Mouse (Mus musculus) lung, postnatal 36 days (tissue): ENCODE measurements around the gene Tfg.
A peak's percentile ranks its signal among the peaks of the same experiment; 100 is the strongest.

Experiments used
- DNase-seq: peaks from one replicate; pipeline ENCODE4 v3.0.0; 2022; ENCODE audit warnings: mixed read lengths

The Tfg gene

DNA sequence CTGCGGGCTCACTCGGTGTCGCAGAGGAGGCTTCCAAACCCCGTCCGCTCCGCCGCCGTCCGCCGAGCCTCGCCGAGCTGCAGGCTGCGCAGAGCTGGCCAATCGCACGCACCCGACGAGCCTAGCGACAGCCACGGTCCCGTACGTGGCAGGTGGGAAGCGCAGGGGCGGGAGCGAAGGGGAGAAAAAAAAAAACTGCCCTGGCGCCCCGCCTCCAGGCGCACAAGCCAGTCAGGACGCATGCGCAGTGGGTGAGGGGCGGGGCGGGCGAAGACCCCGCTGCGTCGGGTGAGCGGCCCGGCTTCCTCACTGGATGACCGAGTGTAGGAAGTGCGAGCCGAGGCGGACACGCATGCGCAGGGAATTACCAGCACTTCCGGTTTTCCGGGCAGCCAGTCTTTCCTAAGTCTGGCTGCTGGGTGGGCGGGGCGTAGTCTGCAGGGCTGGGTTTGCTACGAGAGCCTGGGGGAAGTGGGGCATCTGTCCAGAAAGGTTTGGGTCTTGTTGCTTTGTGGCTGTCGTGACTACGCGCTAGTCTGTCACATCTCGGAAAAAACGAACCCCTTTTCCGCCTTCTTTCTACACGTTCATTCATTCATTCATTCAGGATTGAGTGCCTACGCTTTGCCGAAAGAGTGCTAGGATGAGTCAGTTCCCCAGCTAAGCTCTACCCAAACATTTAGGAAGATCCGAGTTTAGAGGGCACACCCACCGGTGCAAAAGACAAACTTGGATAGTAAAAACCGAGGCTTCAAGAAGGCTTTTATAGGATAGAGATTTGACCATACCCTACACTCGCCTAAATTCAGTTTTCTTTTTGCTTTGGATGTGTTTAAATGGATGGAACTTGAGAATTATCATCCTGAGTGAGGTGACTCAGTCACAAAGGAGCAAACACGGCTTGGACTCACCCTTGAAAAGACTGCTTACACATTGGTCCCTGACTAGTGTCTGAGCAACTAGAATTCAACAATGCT lies at the start of gene Tfg:
Tfg (minus strand) TSS at position 227 of the 977 bp plus-strand sequence.
- peak; percentile 99 for DNase-seq

- no peak for DNase-seq
Observed at GRCm38 (mm10) chr16:56729060-56729459, 11.8 kb upstream of the Tfg start.

DNA sequence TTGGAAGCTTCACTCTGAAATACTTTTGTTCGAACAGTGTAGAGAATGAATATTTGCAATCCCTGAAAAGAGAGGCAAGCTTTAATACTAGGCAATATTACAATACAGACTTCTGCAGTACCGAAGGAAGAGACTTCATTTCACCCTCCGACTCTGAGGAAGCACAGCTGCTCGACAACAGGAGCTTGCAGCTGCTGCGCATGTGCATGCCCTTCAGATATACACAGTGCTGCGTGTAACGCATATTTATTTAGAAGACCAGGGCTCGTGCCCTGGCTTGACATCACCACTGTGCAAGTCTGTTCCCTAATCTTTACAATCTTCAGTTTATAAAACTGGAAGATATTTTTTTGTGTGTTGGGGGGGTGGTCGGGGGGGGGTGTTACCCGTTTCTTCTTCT lies 7.7 kb upstream of the Tfg start:
- no peak for DNase-seq

DNA sequence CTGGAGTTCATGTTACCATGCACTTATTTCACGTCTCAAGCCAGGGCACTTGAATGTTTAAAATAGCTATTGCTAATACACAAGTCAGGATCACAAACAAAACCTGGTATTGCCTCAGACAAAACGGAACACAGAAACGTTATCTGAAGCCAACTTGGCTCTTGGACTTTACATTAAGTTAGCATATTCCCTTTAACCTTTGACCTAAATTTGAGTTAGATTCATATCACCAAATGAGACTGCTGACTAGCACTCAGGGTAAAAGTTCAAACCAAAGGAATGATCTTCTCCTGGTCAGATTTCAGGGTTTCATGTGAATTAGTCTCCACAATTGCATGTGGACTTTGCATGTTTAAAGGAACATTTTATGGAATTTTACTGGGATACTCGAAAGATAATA lies 5.1 kb upstream of the Tfg start:
- DNase-seq = no peak

GRCm38 (mm10) chr16:56719031-56719430 lies 1.8 kb upstream of the Tfg start:
- DNase-seq = no peak

- peak; percentile 8 for DNase-seq
Observed at GRCm38 (mm10) chr16:56716557-56717179, 582 bp downstream of the Tfg start.

GRCm38 (mm10) chr16:56715608-56716007 lies 1.6 kb downstream of the Tfg start:
- DNase-seq = no peak

DNA sequence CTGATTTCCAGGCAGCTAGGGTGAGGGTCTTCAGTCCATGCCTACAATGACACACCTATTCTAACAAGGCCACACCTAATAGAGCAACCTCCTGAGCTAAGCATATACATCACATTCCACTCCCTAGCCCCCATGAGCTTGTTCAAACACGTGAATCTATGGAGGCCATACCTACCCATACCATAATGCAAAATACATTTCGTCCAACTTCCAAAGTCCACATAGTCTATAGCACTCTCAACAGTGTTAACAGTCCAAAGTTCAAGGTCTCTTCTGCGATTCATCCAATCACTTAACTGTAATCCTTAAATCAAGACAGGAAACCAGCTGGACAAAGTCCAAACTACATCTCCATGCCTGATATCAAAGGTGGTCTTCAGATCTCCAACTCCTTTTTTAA lies 7.2 kb downstream of the Tfg start:
- DNase-seq = no peak

- DNase-seq = no peak
Observed at GRCm38 (mm10) chr16:56705731-56706130, 11.5 kb downstream of the Tfg start.

DNA sequence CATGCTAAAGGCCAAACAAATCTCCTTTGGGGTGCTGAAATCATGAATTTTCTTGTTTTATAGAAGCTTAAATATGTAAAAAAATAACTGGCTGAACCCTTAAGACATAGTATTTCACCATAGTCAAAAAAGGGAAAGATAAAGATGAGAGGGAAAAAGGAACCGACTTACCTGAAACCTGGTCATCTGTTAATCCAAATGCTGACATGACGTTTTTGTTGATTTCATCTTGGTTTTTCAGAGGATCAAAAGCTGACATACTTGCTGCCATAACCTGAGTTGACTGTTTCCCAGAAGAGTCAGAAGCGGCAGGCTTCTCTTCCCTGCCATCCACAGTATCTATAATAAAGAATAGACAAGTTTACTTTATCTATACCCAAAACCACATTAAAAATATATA lies 16.4 kb downstream of the Tfg start:
- no peak for DNase-seq

GRCm38 (mm10) chr16:56696448-56696847 lies 20.8 kb downstream of the Tfg start:
- no peak for DNase-seq

- no peak for DNase-seq
Observed at GRCm38 (mm10) chr16:56690715-56691114, 26.5 kb downstream of the Tfg start.

- no peak for DNase-seq
Observed at GRCm38 (mm10) chr16:56686747-56687146, 30.5 kb downstream of the Tfg start.

DNA sequence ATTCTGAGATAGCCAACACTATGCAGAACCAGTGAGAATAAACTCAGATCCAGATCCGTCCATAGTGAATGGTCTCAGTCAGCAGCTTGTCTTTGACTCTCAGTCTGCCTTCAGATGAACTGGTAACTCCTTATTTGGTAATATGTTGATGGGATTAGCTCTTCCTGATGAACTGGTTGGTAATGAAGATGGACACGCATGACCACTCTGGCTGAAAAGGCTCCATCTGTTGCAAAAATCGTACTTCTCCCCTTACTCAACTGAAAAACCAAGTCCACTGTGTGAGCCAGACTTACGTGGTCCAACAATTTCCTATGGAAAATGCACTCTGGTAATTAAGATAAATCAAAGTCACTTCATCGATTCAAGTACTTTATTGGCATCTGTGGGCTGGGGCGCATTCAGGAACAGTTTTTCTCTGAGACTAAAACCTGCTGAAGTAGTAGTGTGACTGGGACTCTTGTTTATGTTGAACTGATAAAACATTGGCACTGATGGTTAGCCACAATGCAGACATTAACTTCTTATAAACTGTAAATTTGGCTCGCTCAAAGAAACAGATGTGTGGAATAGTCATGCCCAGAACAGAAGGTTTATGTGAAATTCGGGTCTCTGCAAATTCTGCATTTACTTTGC lies 36.1 kb downstream of the Tfg start:
- no peak for DNase-seq

GRCm38 (mm10) chr16:56677146-56677545 lies 40.1 kb downstream of the Tfg start:
- DNase-seq = peak; percentile 43

DNA sequence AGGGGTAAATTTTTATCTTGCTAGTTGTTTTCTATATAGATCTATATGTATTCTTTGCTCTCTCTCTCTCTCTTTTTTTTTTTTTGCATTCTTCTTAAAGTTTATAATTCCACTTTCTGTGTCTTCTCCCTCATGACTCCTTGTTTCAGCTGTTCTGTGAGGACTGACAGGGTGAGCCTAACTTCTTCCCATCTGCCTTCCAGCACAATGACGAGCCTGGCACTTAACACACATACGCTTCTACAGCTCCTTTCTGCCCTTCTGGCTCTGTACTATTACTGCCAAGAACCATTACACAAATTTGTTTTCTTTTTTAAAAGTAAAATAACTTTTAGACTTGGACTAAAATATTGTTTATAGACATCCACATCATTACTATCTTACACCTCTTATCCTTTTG lies 43.8 kb downstream of the Tfg start:
- no peak for DNase-seq

DNA sequence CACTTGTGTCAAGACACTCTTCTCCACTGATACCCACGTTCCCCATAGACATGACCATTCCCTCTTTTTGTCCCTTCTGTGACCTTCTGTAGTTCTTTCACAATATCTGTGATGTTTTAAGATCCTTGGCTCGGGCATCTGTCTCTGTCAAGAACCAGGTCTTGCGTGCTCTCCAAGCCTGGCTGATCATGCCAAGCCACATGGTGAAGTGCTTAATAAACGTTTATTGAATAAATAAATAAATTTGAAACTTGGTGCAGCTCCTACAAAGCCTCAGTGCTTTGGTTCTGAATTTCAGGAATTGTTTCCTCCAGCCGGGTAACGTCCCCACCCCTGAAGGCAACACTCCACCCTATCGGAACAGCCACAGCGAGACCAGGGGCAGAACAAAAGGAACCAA lies 46.3 kb downstream of the Tfg start:
- peak; percentile 53 for DNase-seq

DNA sequence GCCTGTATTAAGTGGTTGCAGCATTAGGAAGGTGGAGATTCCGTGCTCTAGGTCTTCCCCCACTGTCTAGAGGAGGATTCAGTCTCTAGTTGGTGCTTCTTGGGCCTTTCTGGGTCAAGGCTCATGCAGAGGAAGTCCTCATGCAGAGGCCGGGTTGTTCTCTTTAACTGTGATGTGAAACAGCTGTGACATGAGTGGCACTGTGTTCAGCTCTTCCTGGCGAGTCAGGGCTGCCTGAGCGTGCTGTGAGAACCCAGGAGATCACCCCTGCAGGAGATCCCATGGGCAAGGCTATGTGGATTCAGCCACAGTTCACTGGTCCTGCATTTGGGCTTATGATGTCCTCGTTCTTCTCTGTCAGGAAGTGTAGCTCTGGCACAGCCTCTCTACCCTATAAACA lies 47.7 kb downstream of the Tfg start:
- DNase-seq = no peak

GRCm38 (mm10) chr16:56658866-56659265 lies 58.4 kb downstream of the Tfg start:
- no peak for DNase-seq

DNA sequence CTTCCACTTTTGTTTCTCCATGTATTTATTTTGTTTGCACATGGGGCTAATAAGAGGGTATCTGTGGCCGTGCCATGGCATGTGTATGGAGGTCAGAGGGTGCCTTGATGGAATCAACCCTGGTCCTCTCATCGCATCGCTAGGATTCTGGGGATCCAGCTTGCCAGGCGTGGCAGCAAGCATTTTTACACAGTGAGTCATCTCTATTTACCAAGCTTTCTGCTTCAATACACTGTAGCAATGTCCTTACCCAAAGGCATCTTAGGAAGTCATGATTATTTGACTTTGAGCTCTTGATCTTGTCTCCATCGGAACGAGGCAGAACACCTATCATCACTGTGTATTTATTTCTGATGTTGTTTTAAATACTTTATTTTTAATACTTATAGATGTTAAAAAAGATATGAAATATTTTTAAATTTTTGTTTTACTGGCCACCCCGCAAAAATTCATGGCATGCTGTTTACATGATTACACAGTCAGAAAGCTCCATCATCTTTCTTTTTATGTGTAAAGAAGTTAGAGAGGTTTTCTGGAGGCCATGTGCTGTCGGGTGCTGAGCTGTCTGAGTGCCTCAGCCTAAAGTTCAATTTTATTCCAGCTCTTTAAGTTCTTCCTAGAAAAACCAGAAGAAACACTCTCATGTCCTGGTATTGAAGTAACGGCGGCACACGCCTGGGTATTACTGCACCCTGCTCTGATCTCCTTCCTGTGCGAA lies 61.9 kb downstream of the Tfg start:
- DNase-seq = no peak

- no peak for DNase-seq
Observed at GRCm38 (mm10) chr16:56646382-56647172, 70.7 kb downstream of the Tfg start.

- DNase-seq = peak; percentile 4
Observed at GRCm38 (mm10) chr16:56645251-56645650, 72.0 kb downstream of the Tfg start.
